Mouse (Mus musculus) gonadal fat pad, adult 2 months (tissue): Measurements from ENCODE around the gene Ccdc88a. TPM values are rescaled to one million over a fixed set of nuclear protein-coding genes. Genes with fewer than 3 reads are reported as not detected.

Source experiments
- DNase-seq: peaks from one replicate; pipeline ENCODE4 v3.0.0-alpha.2; 2012; ENCODE audit warnings: low read depth
- polyA plus RNA-seq: library from polyadenylated mRNA; depleted of rRNA; stranded (reverse); fragments of >200 nt; gene quantifications from 2 replicates; pipeline ENCODE4 v1.2.3, GENCODE M21; 2012; rRNA removed

The Ccdc88a gene
- 1.4 and 1.6 TPM in 2 replicates for polyA plus RNA-seq

- DNase-seq, result peak; percentile 42
These were observed at the start of gene Ccdc88a for GRCm38 (mm10) chr11:29373396-29374273. Gene Ccdc88a, plus strand, starts transcription at chr11:29373658.

- no peak for DNase-seq
These were observed 38.0 kb upstream of the Ccdc88a start for GRCm38 (mm10) chr11:29335505-29335904.

- DNase-seq, result no peak
These were observed 32.2 kb upstream of the Ccdc88a start for GRCm38 (mm10) chr11:29341259-29341658.

GRCm38 (mm10) chr11:29344891-29345657 is 28.4 kb upstream of the Ccdc88a start:
- no peak for DNase-seq

GRCm38 (mm10) chr11:29345673-29346286 is 27.7 kb upstream of the Ccdc88a start:
- DNase-seq, result no peak

GRCm38 (mm10) chr11:29350891-29351290 is 22.6 kb upstream of the Ccdc88a start:
- no peak for DNase-seq

GRCm38 (mm10) chr11:29352214-29352613 is 21.2 kb upstream of the Ccdc88a start:
- no peak for DNase-seq

GRCm38 (mm10) chr11:29368161-29368560 is 5.3 kb upstream of the Ccdc88a start:
- no peak for DNase-seq

- DNase-seq, result no peak
These were observed 435 bp upstream of the Ccdc88a start for GRCm38 (mm10) chr11:29373050-29373395.

GRCm38 (mm10) chr11:29374274-29374656 is 807 bp downstream of the Ccdc88a start:
- no peak for DNase-seq

GRCm38 (mm10) chr11:29376635-29377034 is 3.2 kb downstream of the Ccdc88a start:
- DNase-seq, result no peak

- no peak for DNase-seq
These were observed 5.3 kb downstream of the Ccdc88a start for GRCm38 (mm10) chr11:29378751-29379150.

GRCm38 (mm10) chr11:29383493-29383892 is 10.0 kb downstream of the Ccdc88a start:
- no peak for DNase-seq

- DNase-seq, result no peak
These were observed 10.5 kb downstream of the Ccdc88a start for GRCm38 (mm10) chr11:29384001-29384400.

GRCm38 (mm10) chr11:29384617-29385016 is 11.2 kb downstream of the Ccdc88a start:
- DNase-seq, result no peak

GRCm38 (mm10) chr11:29389913-29390312 is 16.5 kb downstream of the Ccdc88a start:
- DNase-seq, result no peak

GRCm38 (mm10) chr11:29395135-29395746 is 21.8 kb downstream of the Ccdc88a start:
- DNase-seq, result no peak

- DNase-seq, result no peak
These were observed 26.9 kb downstream of the Ccdc88a start for GRCm38 (mm10) chr11:29400374-29400773.

GRCm38 (mm10) chr11:29406292-29406691 is 32.8 kb downstream of the Ccdc88a start:
- no peak for DNase-seq

- DNase-seq, result no peak
These were observed 50.0 kb downstream of the Ccdc88a start for GRCm38 (mm10) chr11:29423496-29423895.

- peak; percentile 1 for DNase-seq
These were observed 55.3 kb downstream of the Ccdc88a start for GRCm38 (mm10) chr11:29428774-29429173.

- DNase-seq, result no peak
These were observed 57.6 kb downstream of the Ccdc88a start for GRCm38 (mm10) chr11:29431011-29431410.
